Mouse (Mus musculus): ENCODE measurements at regions not wholly inside any gene's neighbourhood (a gene's known extent, or its start where the extent isn't known, plus 50 kb on each side); places are given as distances from the start of the nearest gene placed in this dataset.

DNA sequence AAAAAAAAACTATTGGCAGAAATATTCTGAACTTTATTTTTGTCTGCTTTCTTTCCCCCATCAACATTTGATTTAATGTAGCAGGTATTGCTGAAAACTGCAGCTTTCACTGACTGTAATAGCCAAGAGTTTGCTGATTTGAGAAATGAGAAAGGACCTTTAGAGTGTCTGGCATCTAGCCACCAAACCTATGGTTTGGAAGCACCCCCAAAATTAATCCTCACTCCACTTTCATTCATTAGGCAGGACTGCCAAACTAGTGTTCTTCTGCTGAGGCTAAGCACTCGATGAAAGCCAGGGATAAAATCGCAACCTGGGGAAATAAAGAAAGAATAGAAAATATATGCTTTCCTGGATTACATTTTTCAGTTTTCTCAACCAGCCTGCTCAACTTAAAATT, 320.4 kb downstream of the Atp6ap1l start:
- WGBS, result 91% methylated on average over 2 of the region's 2 CpGs
- DNase-seq, result no peak
- TF ChIP-seq CTCF (IDR thresholded peaks at IDR 0.05; ENCODE audit: insufficient read depth, low read length) (no peak), POLR2A (IDR thresholded peaks at IDR 0.05; ENCODE audit: borderline replicate concordance, extremely low read depth, low read depth, low read length) (no peak)
- Histone ChIP-seq H3K4me3 (replicated peaks; ENCODE audit: extremely low read depth, low read depth, low read length) (no peak overlapping the region), H3K4me1 (ENCODE audit: control insufficient read depth, insufficient read depth, low read length) (no peaks in the 10 kb centered on the region)

DNA sequence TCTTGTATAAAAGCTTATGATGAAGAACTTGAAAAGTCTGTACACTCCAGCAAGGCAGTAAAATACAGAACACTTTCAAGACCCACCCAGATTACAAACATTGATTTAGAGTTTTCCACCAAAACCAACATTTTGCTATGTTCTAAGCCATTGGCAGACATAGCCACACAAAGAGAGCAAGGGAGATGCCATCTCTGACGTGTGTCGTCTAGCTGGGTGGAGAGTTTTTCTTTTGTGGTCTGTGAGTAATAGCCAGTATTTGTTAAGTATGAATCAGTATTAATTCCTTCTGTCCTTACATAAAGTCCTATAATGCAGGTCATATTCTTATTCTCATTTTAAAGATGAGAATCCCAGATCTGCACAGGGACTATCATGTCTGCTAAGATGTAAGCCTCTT, 329.8 kb downstream of the Atp6ap1l start:
- no peak overlapping the region for H3K4me3 ChIP-seq (replicated peaks; ENCODE audit: extremely low read depth, low read depth, low read length)
- H3K4me1 ChIP-seq (ENCODE audit: control insufficient read depth, insufficient read depth, low read length), result no peaks in the 10 kb centered on the region
- no peak for DNase-seq
- WGBS, result 89% methylated on average over 2 of the region's 2 CpGs
- TF ChIP-seq CTCF (IDR thresholded peaks at IDR 0.05; ENCODE audit: insufficient read depth, low read length), result no peak
- no peak for TF ChIP-seq POLR2A (IDR thresholded peaks at IDR 0.05; ENCODE audit: borderline replicate concordance, extremely low read depth, low read depth, low read length)

DNA sequence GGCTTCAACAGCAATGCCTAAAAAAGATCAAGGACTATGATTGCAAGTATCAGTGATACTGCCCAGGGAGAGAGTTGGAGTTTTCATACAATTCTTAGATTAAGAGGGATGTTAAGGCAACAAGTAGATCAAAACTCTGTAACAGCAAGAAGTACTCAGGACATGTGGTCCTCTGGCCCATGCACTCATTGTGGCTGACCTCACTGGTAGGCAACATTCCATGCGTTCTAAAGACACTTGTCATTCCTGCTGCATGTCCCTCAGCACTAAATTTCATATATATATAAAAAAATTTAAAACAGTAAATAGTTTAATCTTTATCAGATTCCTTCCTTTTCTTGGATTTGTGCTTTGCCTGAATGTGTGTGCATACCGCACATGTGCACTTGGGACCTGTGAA, 332.6 kb downstream of the Atp6ap1l start:
- Histone ChIP-seq H3K4me1 (ENCODE audit: control insufficient read depth, insufficient read depth, low read length) (no peaks in the 10 kb centered on the region), H3K4me3 (replicated peaks; ENCODE audit: extremely low read depth, low read depth, low read length) (no peak overlapping the region)
- DNase-seq, result no peak
- WGBS, result 76% methylated on average over 2 of the region's 2 CpGs
- TF ChIP-seq POLR2A (IDR thresholded peaks at IDR 0.05; ENCODE audit: borderline replicate concordance, extremely low read depth, low read depth, low read length), result no peak
- no peak for TF ChIP-seq CTCF (IDR thresholded peaks at IDR 0.05; ENCODE audit: insufficient read depth, low read length)

DNA sequence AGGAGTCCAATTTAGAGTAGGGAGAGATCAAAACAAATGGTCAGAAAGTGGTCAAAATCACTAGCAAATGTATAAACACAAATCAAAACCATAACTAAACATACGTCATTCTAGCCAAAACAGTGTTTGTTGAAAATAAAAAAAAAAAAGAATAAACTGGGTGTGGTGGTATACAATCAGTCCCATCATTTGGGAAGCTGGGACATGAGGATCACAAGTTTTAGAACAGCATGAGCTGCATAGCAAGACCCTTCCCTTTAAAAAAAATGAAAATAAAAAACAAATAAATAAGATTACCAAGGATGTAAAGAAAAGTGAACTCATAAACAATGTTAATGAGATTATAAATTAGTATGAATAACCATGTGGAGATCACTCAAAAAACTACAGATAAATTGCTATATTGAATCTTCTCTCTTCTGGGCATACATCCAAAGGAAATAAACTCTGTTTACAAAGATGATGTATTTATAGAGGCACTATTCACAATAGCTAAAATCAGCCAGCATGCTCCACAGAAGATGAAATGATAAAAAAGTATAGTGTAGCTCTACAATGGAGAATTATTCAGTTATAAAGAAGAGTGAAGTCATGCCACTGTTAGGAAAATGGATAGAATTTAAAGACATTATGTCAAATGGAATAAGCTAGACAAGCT, 341.8 kb downstream of the Atp6ap1l start:
- no peak for DNase-seq
- 52% methylated on average over 1 of the region's 1 CpGs for WGBS
- no peak overlapping the region for H3K4me3 ChIP-seq (replicated peaks; ENCODE audit: extremely low read depth, low read depth, low read length)
- no peaks in the 10 kb centered on the region for H3K4me1 ChIP-seq (ENCODE audit: control insufficient read depth, insufficient read depth, low read length)
- TF ChIP-seq CTCF (IDR thresholded peaks at IDR 0.05; ENCODE audit: insufficient read depth, low read length) (no peak), POLR2A (IDR thresholded peaks at IDR 0.05; ENCODE audit: borderline replicate concordance, extremely low read depth, low read depth, low read length) (no peak)

DNA sequence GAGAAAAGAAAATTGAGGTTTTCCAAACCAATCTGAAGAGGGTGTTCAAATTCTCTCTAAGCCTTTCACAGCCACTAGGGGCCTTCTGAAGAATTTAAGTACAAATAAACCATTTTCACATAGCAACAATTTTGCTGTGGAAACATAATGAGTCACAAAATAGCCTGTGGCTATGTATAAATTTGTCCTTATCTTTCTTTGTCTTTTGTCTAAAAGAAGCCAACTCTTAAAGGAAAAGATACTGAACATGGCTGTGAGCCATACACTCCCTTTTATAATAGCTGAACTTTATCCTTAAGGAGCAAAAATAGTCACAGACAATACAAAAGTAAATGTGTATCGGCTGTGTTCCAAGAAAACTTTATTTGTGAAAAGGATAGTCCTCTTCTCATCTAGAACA, 345.1 kb downstream of the Atp6ap1l start:
- DNase-seq, result no peak
- TF ChIP-seq POLR2A (IDR thresholded peaks at IDR 0.05; ENCODE audit: borderline replicate concordance, extremely low read depth, low read depth, low read length) (no peak), CTCF (IDR thresholded peaks at IDR 0.05; ENCODE audit: insufficient read depth, low read length) (no peak)
- H3K4me3 ChIP-seq (replicated peaks; ENCODE audit: extremely low read depth, low read depth, low read length), result no peak overlapping the region
- no peaks in the 10 kb centered on the region for H3K4me1 ChIP-seq (ENCODE audit: control insufficient read depth, insufficient read depth, low read length)
- 36% methylated on average over 1 of the region's 1 CpGs for WGBS

DNA sequence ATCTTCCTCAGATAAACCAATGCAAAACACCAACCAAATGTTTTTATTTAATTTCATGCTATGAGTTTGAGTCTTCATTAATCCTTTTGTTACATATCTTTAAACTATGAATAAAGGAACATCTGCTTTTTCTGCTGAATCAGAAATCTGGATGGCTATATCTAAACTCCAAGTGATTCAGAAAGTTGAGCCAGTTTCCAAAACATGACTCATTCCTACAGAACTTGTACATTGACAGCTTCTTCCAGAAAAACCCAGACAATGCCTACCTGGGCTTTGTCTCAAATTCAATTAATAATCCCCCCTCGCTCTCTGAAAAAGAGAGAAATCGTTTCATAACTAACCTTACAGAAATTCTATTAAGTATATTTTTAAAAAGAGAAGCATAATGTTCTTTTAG, 345.7 kb downstream of the Atp6ap1l start:
- H3K4me1 ChIP-seq (ENCODE audit: control insufficient read depth, insufficient read depth, low read length), result no peaks in the 10 kb centered on the region
- TF ChIP-seq POLR2A (IDR thresholded peaks at IDR 0.05; ENCODE audit: borderline replicate concordance, extremely low read depth, low read depth, low read length) (no peak), CTCF (IDR thresholded peaks at IDR 0.05; ENCODE audit: insufficient read depth, low read length) (no peak)
- no peak overlapping the region for H3K4me3 ChIP-seq (replicated peaks; ENCODE audit: extremely low read depth, low read depth, low read length)
- WGBS, result 92% methylated on average over 2 of the region's 2 CpGs
- no peak for DNase-seq

DNA sequence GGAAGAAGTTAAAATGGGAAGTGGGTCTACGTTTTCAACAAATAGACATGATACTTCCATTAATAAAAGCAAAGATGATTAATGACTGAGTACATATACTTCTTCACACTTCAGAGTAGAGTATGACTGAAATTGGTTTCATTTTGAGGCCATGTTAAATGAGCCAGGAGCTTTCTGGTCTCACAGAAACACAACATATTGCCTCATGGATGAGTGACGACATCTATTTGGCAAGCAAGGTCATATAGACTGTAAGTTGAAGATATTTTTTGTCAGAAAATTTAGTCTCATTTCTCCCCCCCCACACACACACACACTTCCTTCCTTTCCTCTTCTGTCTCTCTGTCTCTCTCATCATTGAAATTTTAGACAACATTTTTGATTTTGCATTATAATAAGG, 354.0 kb downstream of the Atp6ap1l start:
- H3K4me3 ChIP-seq (replicated peaks; ENCODE audit: extremely low read depth, low read depth, low read length), result no peak overlapping the region
- no peaks in the 10 kb centered on the region for H3K4me1 ChIP-seq (ENCODE audit: control insufficient read depth, insufficient read depth, low read length)
- WGBS, result 64% methylated on average over 2 of the region's 2 CpGs
- TF ChIP-seq POLR2A (IDR thresholded peaks at IDR 0.05; ENCODE audit: borderline replicate concordance, extremely low read depth, low read depth, low read length) (no peak), CTCF (IDR thresholded peaks at IDR 0.05; ENCODE audit: insufficient read depth, low read length) (no peak)
- DNase-seq, result no peak

DNA sequence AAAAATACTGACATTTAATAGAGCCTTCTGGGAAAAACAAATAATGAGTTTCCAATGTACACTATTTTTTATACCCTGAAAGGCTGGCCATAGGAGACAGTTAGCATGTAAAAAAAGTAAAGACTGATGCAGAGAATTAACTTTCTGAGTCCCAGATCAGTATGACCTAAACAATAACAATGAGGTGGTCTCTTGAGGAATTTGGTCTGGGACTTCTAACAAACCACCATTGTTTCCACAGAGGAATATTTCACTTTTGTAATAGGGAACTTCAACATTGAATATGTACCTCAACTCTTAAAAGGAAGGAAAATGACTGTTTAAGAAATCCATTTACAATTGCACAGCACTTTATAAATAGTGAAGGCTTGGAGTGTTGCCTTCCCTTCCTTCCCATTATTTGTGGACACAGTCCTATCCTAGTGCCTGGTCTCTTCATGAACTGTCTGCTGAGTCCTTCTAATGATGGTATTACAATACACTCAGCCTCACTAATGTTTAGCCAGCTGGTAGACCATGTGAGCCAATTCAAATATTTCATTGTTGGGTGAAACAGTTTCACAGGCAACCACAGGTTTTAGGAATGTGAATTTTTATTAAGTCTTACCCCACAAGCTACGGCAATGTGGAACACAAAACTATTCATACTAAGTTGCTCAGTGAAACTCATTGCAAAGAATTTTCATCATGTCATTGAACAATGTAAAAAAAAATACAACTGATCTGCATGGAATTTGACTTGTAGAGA, 358.7 kb downstream of the Atp6ap1l start:
- Histone ChIP-seq H3K4me3 (replicated peaks; ENCODE audit: extremely low read depth, low read depth, low read length) (no peak overlapping the region), H3K4me1 (ENCODE audit: control insufficient read depth, insufficient read depth, low read length) (no peaks in the 10 kb centered on the region)
- 69% methylated on average over 1 of the region's 1 CpGs for WGBS
- TF ChIP-seq CTCF (IDR thresholded peaks at IDR 0.05; ENCODE audit: insufficient read depth, low read length), result no peak
- TF ChIP-seq POLR2A (IDR thresholded peaks at IDR 0.05; ENCODE audit: borderline replicate concordance, extremely low read depth, low read depth, low read length), result no peak
- no peak for DNase-seq

DNA sequence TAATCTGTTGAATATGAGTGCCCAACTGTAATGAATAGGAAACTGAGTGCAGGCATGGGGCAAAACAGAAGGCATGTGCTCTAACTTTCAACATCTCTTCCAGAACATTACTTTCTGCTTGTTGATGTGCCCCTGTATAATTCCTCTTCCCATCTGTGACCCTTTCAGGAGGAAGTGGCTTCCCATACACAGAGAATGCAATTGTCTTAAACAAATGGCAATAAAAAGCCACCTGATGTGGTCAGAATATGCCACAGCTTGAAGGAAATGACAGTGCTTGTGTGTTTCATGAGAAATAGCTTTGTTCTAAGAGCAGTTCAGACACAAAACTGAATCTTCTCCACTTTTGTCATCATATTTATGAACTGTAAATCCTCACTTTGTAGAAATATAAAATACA, 359.3 kb downstream of the Atp6ap1l start:
- no peak overlapping the region for H3K4me3 ChIP-seq (replicated peaks; ENCODE audit: extremely low read depth, low read depth, low read length)
- TF ChIP-seq POLR2A (IDR thresholded peaks at IDR 0.05; ENCODE audit: borderline replicate concordance, extremely low read depth, low read depth, low read length), result no peak
- TF ChIP-seq CTCF (IDR thresholded peaks at IDR 0.05; ENCODE audit: insufficient read depth, low read length), result no peak
- no peak for DNase-seq
- H3K4me1 ChIP-seq (ENCODE audit: control insufficient read depth, insufficient read depth, low read length), result no peaks in the 10 kb centered on the region

DNA sequence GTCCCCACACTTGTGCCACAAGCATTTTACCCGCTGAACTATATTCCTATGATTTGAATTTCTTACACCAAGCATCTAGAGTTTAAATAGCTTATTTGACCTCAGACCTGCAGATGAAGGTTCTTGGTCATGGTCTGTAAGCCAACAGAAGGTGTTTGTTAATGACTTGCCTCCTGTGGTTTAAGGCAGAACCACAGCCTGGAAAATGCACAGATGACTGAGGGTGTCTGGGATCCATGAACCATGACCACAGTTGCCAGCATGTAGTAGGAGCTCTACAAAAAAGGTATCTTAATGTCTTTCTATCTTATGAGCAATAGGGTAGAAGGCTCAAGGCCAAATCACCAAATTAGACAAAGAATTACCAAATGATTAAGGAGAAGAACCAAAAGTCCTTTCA, 367.6 kb downstream of the Atp6ap1l start:
- Histone ChIP-seq H3K4me1 (ENCODE audit: control insufficient read depth, insufficient read depth, low read length) (no peaks in the 10 kb centered on the region), H3K4me3 (replicated peaks; ENCODE audit: extremely low read depth, low read depth, low read length) (no peak overlapping the region)
- WGBS, result 88% methylated on average over 1 of the region's 1 CpGs
- DNase-seq, result no peak
- no peak for TF ChIP-seq POLR2A (IDR thresholded peaks at IDR 0.05; ENCODE audit: borderline replicate concordance, extremely low read depth, low read depth, low read length)
- no peak for TF ChIP-seq CTCF (IDR thresholded peaks at IDR 0.05; ENCODE audit: insufficient read depth, low read length)

All from lung, adult 2 months (tissue).